ENCODE assay signal across 9 mouse cellular contexts in genomic region chr1:92195360-92196149, GRCm38 (mm10). TPM values are rescaled to one million over a fixed set of nuclear protein-coding genes. Genes with fewer than 3 reads are reported as not detected.
DNase-seq lines count a peak whose midpoint lies in the region; ATAC-seq lines count a peak whose summit lies in the region.
"Had no signal": no experiment of that assay in that cellular context is flagged by ENCODE, and none has a peak within 500 bp of the region (broad histone marks: within the 10 kb centered on the region; RNA-seq: fewer than 3 reads in every experiment).

TSS of gene Hdac4 (minus strand) at chr1:92195699.

- no peaks in the 10 kb centered on the region for H3K36me3 ChIP-seq in kidney, embryonic 15.5 days
- H3K36me3 ChIP-seq in intestine, embryonic 15.5 days: no peaks in the 10 kb centered on the region
- H3K36me3 ChIP-seq in midbrain, embryonic 13.5 days: no peaks in the 10 kb centered on the region

- no peak for ATAC-seq in kidney, embryonic 15.5 days (replicated peaks; ENCODE audit: low FRiP score)
- ATAC-seq in intestine, embryonic 15.5 days: no peak
- ATAC-seq in midbrain, embryonic 13.5 days: no peak

- no peak within 1 kb of the TSS for H3K4me2 ChIP-seq in kidney, embryonic 15.5 days
- H3K4me2 ChIP-seq in intestine, embryonic 15.5 days (replicated peaks): no peak within 1 kb of the TSS
- no peak within 1 kb of the TSS for H3K4me2 ChIP-seq in midbrain, embryonic 13.5 days (replicated peaks)

- H3K4me3 ChIP-seq in kidney, embryonic 15.5 days (replicated peaks): no peak within 1 kb of the TSS
- H3K4me3 ChIP-seq in intestine, embryonic 15.5 days (replicated peaks): no peak within 1 kb of the TSS
- H3K4me3 ChIP-seq in midbrain, embryonic 13.5 days (replicated peaks): no peak within 1 kb of the TSS

- DNase-seq in kidney, adult 18-20 months: no peak
- DNase-seq in MN1 (ENCODE audit: low spot score): peak; percentile 95
- DNase-seq in cerebellum, postnatal 36 days: peak; percentile 90 to 91
- peak; percentile 85 for DNase-seq in gonadal fat pad, adult 2 months (ENCODE audit: low read depth)
- no peak for DNase-seq in yolk sac, embryonic 10.5 days (ENCODE audit: low spot score)

- 54% methylated on average over 13 of the region's 13 CpGs for WGBS in kidney, embryonic 15.5 days
- 56% methylated on average over 13 of the region's 13 CpGs for WGBS in intestine, embryonic 15.5 days
- 55% methylated on average over 13 of the region's 13 CpGs for WGBS in midbrain, embryonic 13.5 days

- 0 out of 2 replicates have a peak, but pooled peaks cover 4% of the 10 kb centered on the region for H3K4me1 ChIP-seq in kidney, embryonic 15.5 days
- peaks cover 3% of the 10 kb centered on the region for H3K4me1 ChIP-seq in intestine, embryonic 15.5 days (replicated peaks)
- peaks cover 4% of the 10 kb centered on the region; the same call in 1 of the 2 replicates for H3K4me1 ChIP-seq in midbrain, embryonic 13.5 days (replicated peaks)

- H3K9me3 ChIP-seq in kidney, embryonic 15.5 days (replicated peaks): no peaks in the 10 kb centered on the region
- H3K9me3 ChIP-seq in intestine, embryonic 15.5 days: no peaks in the 10 kb centered on the region
- H3K9me3 ChIP-seq in midbrain, embryonic 13.5 days: no peaks in the 10 kb centered on the region

- H3K27ac ChIP-seq in kidney, embryonic 15.5 days: no peak within 1 kb of the TSS
- H3K27ac ChIP-seq in intestine, embryonic 15.5 days: no peak within 1 kb of the TSS
- no peak within 1 kb of the TSS for H3K27ac ChIP-seq in midbrain, embryonic 13.5 days
- H3K27ac ChIP-seq: liver, embryonic 14.5 days had no signal

- H3K27me3 ChIP-seq in kidney, embryonic 15.5 days: no peaks in the 10 kb centered on the region
- no peaks in the 10 kb centered on the region for H3K27me3 ChIP-seq in intestine, embryonic 15.5 days (replicated peaks)
- peaks cover 17% of the 10 kb centered on the region; the same call in 1 of the 2 replicates for H3K27me3 ChIP-seq in midbrain, embryonic 13.5 days

- H3K9ac ChIP-seq in kidney, embryonic 15.5 days: no peak within 1 kb of the TSS
- no peak within 1 kb of the TSS for H3K9ac ChIP-seq in intestine, embryonic 15.5 days
- H3K9ac ChIP-seq in midbrain, embryonic 13.5 days (replicated peaks): no peak within 1 kb of the TSS
- H3K9ac ChIP-seq: liver, embryonic 14.5 days had no signal

RNA-seq across cellular contexts. Expression of gene Hdac4, which starts in this region (rescaled TPM):
- 16.6 and 18.1 TPM in 2 replicates for polyA plus RNA-seq in kidney, embryonic 15.5 days (2015; fragmentation: Nextera tagmentation; extraction: Ambion mirVana)
- 15.7 and 18.2 TPM in 2 replicates for polyA plus RNA-seq in gonadal fat pad, adult 2 months (2012; rRNA removed)
- 12.0 and 12.5 TPM in 2 replicates for polyA plus RNA-seq in intestine, embryonic 15.5 days (2015; fragmentation: Nextera tagmentation; extraction: Ambion mirVana)
- 24.3 and 25.6 TPM in 2 replicates for polyA plus RNA-seq in midbrain, embryonic 13.5 days (2015; fragmentation: Nextera tagmentation; extraction: Ambion mirVana)

Comparison
In these comparisons a context has a peak if more than half of its experiments do, and no peak if none do; other contexts are left out.
1. DNase-seq: peak in MN1 (single experiment), cerebellum, postnatal 36 days (2 of 2) and gonadal fat pad, adult 2 months (single experiment); none in kidney, adult 18-20 months (single experiment) and yolk sac, embryonic 10.5 days (single experiment).